Mouse (Mus musculus) CH12.LX (cell line): ENCODE measurements at regions not wholly inside any gene's neighbourhood (a gene's known extent, or its start where the extent isn't known, plus 50 kb on each side); places are given as distances from the start of the nearest gene placed in this dataset.
A peak's percentile ranks its signal among the peaks of the same experiment; 100 is the strongest.
"Not testable (repeated sequence)": the region's sequence is repeated elsewhere in the genome, so short reads cannot be mapped to it uniquely, and the experiment has no call there.

Experiments used
- DNase-seq: peaks from one replicate; pipeline ENCODE4 v3.0.0-alpha.2; 2013; ENCODE audit errors: extremely low read depth
- H3K27ac ChIP-seq: 2 replicates; pipeline ENCODE4 v1.5.1; 2012; ENCODE audit warnings: low read depth, mild to moderate bottlenecking, control low read depth, moderate library complexity; ENCODE audit not compliant: insufficient read depth
- H3K27me3 ChIP-seq: replicated peaks from 2 replicates; pipeline ENCODE3; 2012; ENCODE audit warnings: inconsistent platforms
- H3K36me3 ChIP-seq, 2 experiments: replicated peaks in 1 of 2; 2 replicates each; pipeline versions ENCODE3 to v1.6.1; 2012; ENCODE audit warnings: inconsistent platforms in 1 of 2, low read length in 1 of 2, mild to moderate bottlenecking in 1 of 2, mixed read lengths in 1 of 2, moderate library complexity in 1 of 2; ENCODE audit not compliant: control insufficient read depth in 1 of 2, insufficient read depth in 1 of 2
- H3K4me1 ChIP-seq, 2 experiments: 2 replicates each; pipeline ENCODE4 v1.6.1; 2012; ENCODE audit warnings: inconsistent platforms in 1 of 2, moderate library complexity in 1 of 2; ENCODE audit not compliant: insufficient read depth in 2 of 2, control insufficient read depth in 1 of 2
- H3K4me2 ChIP-seq: 2 replicates; pipeline ENCODE4 v1.6.1; 2012; ENCODE audit warnings: low read depth, mild to moderate bottlenecking, control low read depth; ENCODE audit not compliant: poor library complexity, insufficient read depth, severe bottlenecking
- H3K4me3 ChIP-seq, 3 experiments: fragments of 150-350 bp in 1 of 3; sonication (generic) in 1 of 3; replicated peaks in 1 of 3; 2 replicates each; pipeline versions ENCODE3 to v1.5.1; 2011 to 2012; ENCODE audit warnings: low read depth in 2 of 3, low read length in 2 of 3, mild to moderate bottlenecking in 2 of 3, moderate library complexity in 2 of 3, control low read depth in 1 of 3, improper control_type of control experiment in 1 of 3, inconsistent platforms in 1 of 3, mixed read lengths in 1 of 3; ENCODE audit not compliant: poor library complexity in 1 of 3
- H3K79me2 ChIP-seq: replicated peaks from 2 replicates; pipeline ENCODE4 v1.6.1; 2012; ENCODE audit warnings: mild to moderate bottlenecking, moderate library complexity; ENCODE audit not compliant: control insufficient read depth, poor library complexity, insufficient read depth, severe bottlenecking; ENCODE audit errors: extremely low read depth
- H3K9ac ChIP-seq: 2 replicates; pipeline ENCODE4 v1.6.1; 2012; ENCODE audit warnings: low read depth, mild to moderate bottlenecking, control low read depth, moderate library complexity; ENCODE audit not compliant: insufficient read depth
- H3K9me3 ChIP-seq: replicated peaks from 2 replicates; pipeline ENCODE3; 2012; ENCODE audit warnings: low read length, inconsistent platforms, mixed read lengths
- BHLHE40 ChIP-seq: IDR thresholded peaks from 2 replicates; pipeline ENCODE4 v1.6.1; 2011; ENCODE audit warnings: mild to moderate bottlenecking, low read depth, low read length, improper control_type of control experiment
- CHD1 ChIP-seq: IDR thresholded peaks from 2 replicates; pipeline ENCODE4 v1.6.1; 2012; ENCODE audit warnings: low read depth, low read length, improper control_type of control experiment, inconsistent platforms
- EP300 ChIP-seq: IDR thresholded peaks from 2 replicates; pipeline ENCODE4 v1.6.1; 2011; ENCODE audit warnings: low read length, improper control_type of control experiment
- GABPA ChIP-seq: IDR thresholded peaks from 2 replicates; pipeline ENCODE4 v1.6.1; 2012; ENCODE audit warnings: low read depth, low read length, improper control_type of control experiment, inconsistent platforms; ENCODE audit not compliant: insufficient replicate concordance
- HCFC1 ChIP-seq: IDR thresholded peaks from 2 replicates; pipeline ENCODE4 v1.6.1; 2012; ENCODE audit warnings: low read depth, mild to moderate bottlenecking, inconsistent platforms, low read length, improper control_type of control experiment
- JUN ChIP-seq: IDR thresholded peaks from 2 replicates; pipeline ENCODE4 v1.6.1; 2011; ENCODE audit warnings: low read depth, mild to moderate bottlenecking, low read length, improper control_type of control experiment, moderate library complexity; ENCODE audit not compliant: insufficient read depth
- MAFK ChIP-seq: IDR thresholded peaks from 2 replicates; pipeline ENCODE4 v1.6.1; 2011; ENCODE audit warnings: low read length, improper control_type of control experiment; ENCODE audit not compliant: insufficient replicate concordance
- MEF2A ChIP-seq: IDR thresholded peaks from 2 replicates; pipeline ENCODE4 v1.6.1; 2014; ENCODE audit warnings: low read depth, mild to moderate bottlenecking, inconsistent platforms, low read length, improper control_type of control experiment, borderline replicate concordance
- NELFE ChIP-seq: IDR thresholded peaks from 2 replicates; pipeline ENCODE4 v1.6.1; 2011; ENCODE audit warnings: low read depth, low read length, improper control_type of control experiment
- NRF1 ChIP-seq: IDR thresholded peaks from 2 replicates; pipeline ENCODE4 v1.6.1; 2014; ENCODE audit warnings: low read depth, mild to moderate bottlenecking, inconsistent platforms, low read length, improper control_type of control experiment, moderate library complexity
- ZKSCAN1 ChIP-seq: IDR thresholded peaks from 2 replicates; pipeline ENCODE4 v1.6.1; 2012; ENCODE audit warnings: low read depth, inconsistent platforms, low read length, improper control_type of control experiment, borderline replicate concordance
- ZMIZ1 ChIP-seq: IDR thresholded peaks from 2 replicates; pipeline ENCODE4 v1.6.1; 2012; ENCODE audit warnings: low read depth, mild to moderate bottlenecking, inconsistent platforms, low read length, improper control_type of control experiment
- ZNF384 ChIP-seq: IDR thresholded peaks from 2 replicates; pipeline ENCODE4 v1.6.1; 2012; ENCODE audit warnings: low read depth, low read length, improper control_type of control experiment, inconsistent platforms
- dilution Hi-C: fragments of 300-500 bp; cut with MboI; formaldehyde crosslinking; loops from 2 replicates; pipeline ENCODE4 v1.14.3; 2020; ENCODE audit warnings: low sequenced_read_pairs; ENCODE audit not compliant: extremely low pct_unique_long_range_greater_than_20kb, extremely low pct_ligation_motif_present
- in situ Hi-C: fragments of 300-500 bp; cut with MboI; formaldehyde crosslinking; loops from 3 replicates; pipeline ENCODE4 v1.14.3; 2019; ENCODE audit warnings: low sequenced_read_pairs, low pct_ligation_motif_present, low pct_unique_long_range_greater_than_20kb, mixed read lengths

GRCm38 (mm10) chr3:69655651-69656050 lies 56.9 kb upstream of the B3galnt1 start:
- H3K27ac ChIP-seq, H3K9me3 ChIP-seq, in situ Hi-C loops, H3K79me2 ChIP-seq, H3K27me3 ChIP-seq, DNase-seq, H3K9ac ChIP-seq, H3K36me3 ChIP-seq, dilution Hi-C loops: not testable (repeated sequence)
- TF ChIP-seq CHD1: 0 out of 2 replicates have a peak, but pooled peaks have one; percentile 43
- Histone ChIP-seq H3K4me3 (peak overlapping the region in 1 of 3 experiments; percentile 11), H3K4me2 (peak overlapping the region; percentile 87; the same call in 1 of the 2 replicates), H3K4me1 (peaks cover 0 to 10% of the 10 kb centered on the region in 2 experiments; a peak in 1 of 4 replicates)

GRCm38 (mm10) chr3:69655001-69655400 lies 56.2 kb upstream of the B3galnt1 start:
- dilution Hi-C loops (no loop called here), in situ Hi-C loops (no loop called here)
- H3K4me3 ChIP-seq: peak overlapping the region in 1 of 3 experiments; percentile 5
- peak overlapping the region; percentile 87 for H3K4me2 ChIP-seq
- no peaks in the 10 kb centered on the region for H3K79me2 ChIP-seq
- no peak overlapping the region for H3K27ac ChIP-seq
- H3K9ac ChIP-seq: no peak overlapping the region
- H3K27me3 ChIP-seq: no peaks in the 10 kb centered on the region
- no peak for DNase-seq
- TF ChIP-seq ZMIZ1 (no peak), ZNF384 (peak; percentile 37; the same call in 1 of the 2 replicates), NELFE (no peak), BHLHE40 (no peak)
- peaks cover 0 to 10% of the 10 kb centered on the region in 2 experiments; a peak in 1 of 4 replicates for H3K4me1 ChIP-seq
- no peaks in the 10 kb centered on the region for H3K9me3 ChIP-seq
- H3K36me3 ChIP-seq: no peaks in the 10 kb centered on the region

DNA sequence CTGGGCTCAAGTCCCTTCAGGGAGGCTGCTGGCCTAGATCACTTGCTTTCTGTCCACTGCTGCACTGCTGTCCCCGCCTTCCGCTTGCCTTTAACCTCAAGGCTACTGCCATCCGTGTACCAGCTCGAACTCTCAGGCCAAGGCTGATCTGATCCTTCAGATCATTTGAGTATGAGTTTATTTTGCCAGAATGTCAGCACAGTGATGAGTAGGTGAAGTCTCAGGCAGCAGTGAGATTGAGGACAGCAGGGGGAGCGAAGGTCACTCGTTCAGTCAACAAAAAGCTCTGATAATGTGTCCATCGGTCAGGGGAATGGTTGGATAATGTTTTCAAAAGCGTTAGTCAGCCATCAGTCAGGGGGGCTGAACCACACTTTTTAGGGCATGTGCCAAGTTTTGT lies 54.6 kb upstream of the B3galnt1 start:
- H3K27ac ChIP-seq, in situ Hi-C loops, H3K9ac ChIP-seq, H3K4me3 ChIP-seq, H3K4me1 ChIP-seq, H3K36me3 ChIP-seq, DNase-seq, H3K4me2 ChIP-seq, dilution Hi-C loops, H3K79me2 ChIP-seq, H3K27me3 ChIP-seq, H3K9me3 ChIP-seq: not testable (repeated sequence)

DNA sequence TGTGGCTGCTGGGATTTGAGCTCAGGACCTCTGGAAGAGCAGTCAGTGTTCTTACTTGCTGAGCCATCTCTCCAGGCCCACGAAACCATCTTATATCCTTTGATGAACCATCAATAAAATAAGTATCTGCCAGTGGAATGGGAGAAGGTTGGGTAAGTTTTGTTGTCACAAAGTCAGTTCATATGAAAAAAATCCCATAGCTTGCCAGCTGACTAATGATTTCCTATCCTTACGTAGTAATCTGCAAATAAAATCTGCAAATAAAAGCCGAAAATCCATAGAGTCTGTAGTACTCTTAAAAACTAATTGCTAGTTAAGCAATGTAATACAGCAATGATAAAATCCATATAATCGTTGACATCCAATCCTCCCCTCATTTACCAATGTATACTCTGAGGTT lies 50.8 kb upstream of the B3galnt1 start:
- no peaks in the 10 kb centered on the region for H3K27me3 ChIP-seq
- TF ChIP-seq HCFC1 (no peak), GABPA (no peak), MEF2A (no peak), JUN (no peak), ZKSCAN1 (no peak), MAFK (no peak), EP300 (no peak), NRF1 (no peak), ZNF384 (no peak)
- dilution Hi-C loops: no loop called here
- no peaks in the 10 kb centered on the region for H3K4me1 ChIP-seq
- DNase-seq: no peak
- no peak overlapping the region for H3K4me2 ChIP-seq
- H3K9me3 ChIP-seq: no peaks in the 10 kb centered on the region
- no peaks in the 10 kb centered on the region for H3K79me2 ChIP-seq
- no peak overlapping the region for H3K4me3 ChIP-seq
- in situ Hi-C loops: no loop called here
- H3K9ac ChIP-seq: no peak overlapping the region
- no peak overlapping the region for H3K27ac ChIP-seq
- H3K36me3 ChIP-seq: no peaks in the 10 kb centered on the region
